Mouse (Mus musculus): ENCODE data around the gene Clpp. TPM values are rescaled to one million over a fixed set of nuclear protein-coding genes. Genes with fewer than 3 reads are reported as not detected.
A peak's percentile ranks its signal among the peaks of the same experiment; 100 is the strongest.

Clpp gene
- 12.3 to 27.6 TPM (median 13.8 TPM) in 3 replicates for total RNA-seq (2017)

DNA sequence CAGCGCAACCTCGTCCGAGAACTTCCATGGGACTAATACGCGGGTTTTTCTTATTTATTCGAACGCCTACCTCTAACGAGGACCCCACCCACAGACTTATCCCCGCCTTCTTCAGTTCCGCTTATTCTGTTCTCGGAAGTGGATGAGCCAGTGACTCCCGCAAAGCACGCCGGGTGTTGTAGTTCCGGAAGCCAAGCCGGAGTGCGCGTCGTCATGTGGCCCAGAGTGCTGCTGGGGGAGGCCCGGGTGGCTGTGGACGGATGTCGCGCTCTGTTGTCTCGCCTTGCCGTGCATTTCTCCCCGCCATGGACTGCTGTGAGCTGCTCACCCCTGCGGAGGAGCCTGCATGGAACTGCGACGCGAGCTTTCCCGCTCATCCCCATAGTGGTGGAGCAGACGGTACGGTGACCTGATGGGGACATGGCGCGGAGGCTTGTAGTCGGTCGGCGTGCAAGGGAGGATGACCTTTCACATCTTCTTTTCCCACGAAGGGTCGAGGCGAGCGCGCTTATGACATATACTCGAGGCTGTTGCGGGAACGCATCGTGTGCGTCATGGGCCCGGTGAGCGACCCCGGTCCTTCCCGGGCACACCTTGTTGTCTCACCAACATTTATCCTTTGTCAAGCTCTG is at the start of gene Clpp:
TSS of gene Clpp (plus strand) at position 191 of the 632 bp plus-strand sequence.
- ATAC-seq (replicated peaks; ENCODE audit: insufficient number of reproducible peaks, low FRiP score, low TSS enrichment, poor library complexity, severe bottlenecking): peak; percentile 93

DNA sequence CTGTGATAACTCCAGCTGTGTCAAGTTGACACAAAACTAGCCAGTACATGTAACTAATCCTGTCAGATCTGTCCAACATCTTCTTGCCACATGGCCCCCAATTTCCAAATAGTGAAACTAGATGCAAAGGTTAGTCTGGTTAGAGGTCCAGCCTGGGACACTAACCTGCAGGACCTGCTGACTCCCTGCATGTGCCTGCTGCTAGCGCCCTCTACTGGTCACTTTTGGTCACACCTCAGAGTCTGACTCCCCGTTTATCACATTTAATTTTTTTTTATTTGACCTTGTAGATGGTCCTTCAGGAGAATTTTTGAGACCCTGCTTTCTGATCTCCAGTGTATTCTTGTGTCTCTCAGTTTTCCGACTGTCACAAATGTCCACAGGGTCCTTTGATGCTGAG is 39.2 kb upstream of the Clpp start:
- peak; percentile 81 for ATAC-seq (replicated peaks; ENCODE audit: insufficient number of reproducible peaks, low FRiP score, low TSS enrichment, poor library complexity, severe bottlenecking)

GRCm38 (mm10) chr17:56952639-56953038 is 37.5 kb upstream of the Clpp start:
- no peak for ATAC-seq (replicated peaks; ENCODE audit: insufficient number of reproducible peaks, low FRiP score, low TSS enrichment, poor library complexity, severe bottlenecking)

DNA sequence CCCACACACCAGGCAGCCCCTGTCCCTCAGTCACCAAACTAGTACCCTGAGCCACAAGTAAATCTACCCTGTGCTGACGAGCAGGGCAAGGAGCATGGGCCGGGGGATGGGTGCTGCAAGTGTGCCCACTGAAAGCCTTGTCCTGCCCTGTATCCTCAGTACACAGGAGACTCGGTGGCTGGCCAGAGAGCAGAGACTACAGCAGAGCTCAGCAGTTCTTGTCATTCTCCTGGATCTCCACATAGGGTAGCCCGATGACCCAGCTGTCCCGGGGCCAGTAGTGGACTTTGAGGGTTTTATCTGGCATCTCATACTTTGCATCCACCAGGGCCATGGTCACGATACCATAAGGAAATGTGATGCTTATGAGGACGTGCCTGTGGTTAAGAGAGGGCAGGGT is 35.2 kb upstream of the Clpp start:
- ATAC-seq (replicated peaks; ENCODE audit: insufficient number of reproducible peaks, low FRiP score, low TSS enrichment, poor library complexity, severe bottlenecking): no peak

GRCm38 (mm10) chr17:56957763-56958429 is 32.2 kb upstream of the Clpp start:
- ATAC-seq (replicated peaks; ENCODE audit: insufficient number of reproducible peaks, low FRiP score, low TSS enrichment, poor library complexity, severe bottlenecking): peak; percentile 85

GRCm38 (mm10) chr17:56958667-56959066 is 31.4 kb upstream of the Clpp start:
- ATAC-seq (replicated peaks; ENCODE audit: insufficient number of reproducible peaks, low FRiP score, low TSS enrichment, poor library complexity, severe bottlenecking): no peak

DNA sequence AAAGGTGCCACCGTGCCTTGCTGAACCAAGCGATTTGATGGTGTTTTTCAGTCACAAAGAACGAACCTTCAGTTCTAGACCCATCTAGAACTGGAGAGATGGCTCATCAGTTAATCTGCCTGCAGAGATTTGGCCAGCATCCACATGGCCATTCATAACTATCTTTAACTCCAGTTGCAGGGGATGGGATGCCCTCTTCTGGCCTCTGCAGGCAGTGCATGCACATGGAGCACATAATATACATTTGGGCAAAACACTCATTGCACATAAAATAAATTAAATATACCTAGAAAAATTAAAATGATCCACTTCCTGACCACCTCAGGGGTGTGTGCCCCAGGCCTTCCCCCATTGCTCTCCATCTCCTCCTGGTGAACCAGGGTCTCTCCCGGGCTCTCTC is 28.2 kb upstream of the Clpp start:
- ATAC-seq (replicated peaks; ENCODE audit: insufficient number of reproducible peaks, low FRiP score, low TSS enrichment, poor library complexity, severe bottlenecking): no peak

DNA sequence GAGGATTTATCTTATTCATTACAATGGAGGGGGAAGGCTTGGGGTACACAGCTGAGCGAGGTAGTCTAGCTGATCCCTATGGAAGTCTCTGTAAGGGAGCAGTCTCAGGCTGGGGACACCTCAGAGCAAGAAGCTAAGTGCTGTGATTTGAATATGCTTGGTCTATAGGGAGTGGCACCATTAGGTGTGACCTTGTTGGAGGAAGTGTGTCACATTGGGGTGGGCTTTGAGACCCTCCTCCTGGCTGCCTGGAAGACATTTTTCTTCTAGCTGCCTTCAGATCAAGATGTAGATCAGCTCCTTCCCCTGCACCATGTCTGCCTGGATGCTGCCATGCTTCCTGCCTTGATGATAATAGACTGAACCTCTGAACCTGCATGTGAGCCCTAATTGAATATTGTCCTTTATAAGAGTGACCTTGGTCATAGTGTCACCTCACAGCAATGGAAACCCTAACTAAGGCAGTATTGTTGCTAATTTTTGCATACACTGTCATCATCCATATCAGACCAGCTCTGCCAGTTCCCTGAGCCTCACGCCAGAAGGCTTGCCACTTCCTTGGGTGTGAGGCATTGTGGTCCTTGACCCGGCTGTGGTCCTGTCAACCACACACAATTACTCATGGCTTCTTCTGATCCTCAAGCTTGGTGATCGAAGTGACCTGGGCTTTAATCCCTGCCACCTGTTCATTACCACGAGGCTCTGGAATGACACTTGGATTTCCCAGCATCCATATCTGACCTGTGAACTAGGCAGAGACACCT is 27.3 kb upstream of the Clpp start:
- ATAC-seq (replicated peaks; ENCODE audit: insufficient number of reproducible peaks, low FRiP score, low TSS enrichment, poor library complexity, severe bottlenecking): no peak

DNA sequence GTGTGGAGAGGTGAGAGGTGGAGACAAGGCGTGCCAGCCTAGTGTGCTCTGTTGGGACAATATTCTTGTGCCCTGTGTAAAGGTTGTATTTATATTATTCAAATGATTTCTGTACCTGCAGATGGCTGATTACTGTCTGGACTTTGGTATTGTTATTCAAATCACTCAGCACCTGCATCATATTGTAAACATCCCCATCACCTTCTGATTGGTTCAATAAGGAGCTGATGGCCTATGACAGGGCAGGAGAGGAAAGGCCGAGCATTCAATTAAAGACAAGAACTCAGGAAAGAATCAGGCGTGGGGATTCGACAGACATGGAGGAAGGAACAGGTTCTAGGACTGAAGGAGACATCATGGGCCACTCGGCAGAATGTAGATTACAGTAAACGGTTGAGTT is 26.5 kb upstream of the Clpp start:
- ATAC-seq (replicated peaks; ENCODE audit: insufficient number of reproducible peaks, low FRiP score, low TSS enrichment, poor library complexity, severe bottlenecking): no peak

- ATAC-seq (replicated peaks; ENCODE audit: insufficient number of reproducible peaks, low FRiP score, low TSS enrichment, poor library complexity, severe bottlenecking): no peak
Measured at GRCm38 (mm10) chr17:56969321-56969720, 20.8 kb upstream of the Clpp start.

GRCm38 (mm10) chr17:56970081-56970480 is 20.0 kb upstream of the Clpp start:
- no peak for ATAC-seq (replicated peaks; ENCODE audit: insufficient number of reproducible peaks, low FRiP score, low TSS enrichment, poor library complexity, severe bottlenecking)

DNA sequence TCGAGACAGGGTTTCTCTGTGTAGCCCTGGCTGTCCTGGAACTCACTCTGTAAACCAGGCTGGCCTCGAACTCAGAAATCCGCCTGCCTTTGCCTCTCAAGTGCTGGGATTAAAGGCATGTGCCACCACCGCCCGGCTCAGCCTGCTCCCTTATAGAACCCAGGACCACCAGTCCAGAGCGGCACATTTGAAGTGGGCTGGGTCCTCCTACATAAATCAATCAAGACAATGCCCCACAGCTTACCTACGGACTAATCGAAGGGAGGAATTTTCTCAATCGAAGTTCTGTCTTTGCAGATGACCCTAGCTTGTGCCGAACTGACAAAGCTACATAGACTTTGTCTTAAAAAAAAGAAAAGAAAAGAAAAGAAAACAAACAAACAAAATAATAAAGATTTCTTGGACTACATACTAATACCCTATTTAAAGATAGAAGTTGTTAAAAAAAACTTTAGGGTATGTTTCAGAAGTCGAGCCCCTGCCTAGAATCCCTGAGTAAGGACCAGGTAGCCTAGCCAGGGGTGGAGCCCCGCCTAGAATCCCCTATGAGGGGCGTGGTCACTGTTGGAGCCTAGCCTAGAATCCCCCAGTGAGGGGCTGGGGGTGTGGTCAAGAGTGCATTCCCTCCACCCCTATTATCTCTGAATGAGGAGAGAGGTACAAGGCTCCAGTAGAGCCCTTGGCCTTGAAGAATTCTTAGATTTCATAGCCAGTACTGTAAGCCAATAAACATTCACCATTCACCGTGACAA is 16.0 kb upstream of the Clpp start:
- no peak for ATAC-seq (replicated peaks; ENCODE audit: insufficient number of reproducible peaks, low FRiP score, low TSS enrichment, poor library complexity, severe bottlenecking)

- no peak for ATAC-seq (replicated peaks; ENCODE audit: insufficient number of reproducible peaks, low FRiP score, low TSS enrichment, poor library complexity, severe bottlenecking)
Measured at GRCm38 (mm10) chr17:56974708-56975240, 15.3 kb upstream of the Clpp start.

- ATAC-seq (replicated peaks; ENCODE audit: insufficient number of reproducible peaks, low FRiP score, low TSS enrichment, poor library complexity, severe bottlenecking): no peak
Measured at GRCm38 (mm10) chr17:56975391-56975790, 14.7 kb upstream of the Clpp start.

GRCm38 (mm10) chr17:56976531-56977390 is 13.3 kb upstream of the Clpp start:
- ATAC-seq (replicated peaks; ENCODE audit: insufficient number of reproducible peaks, low FRiP score, low TSS enrichment, poor library complexity, severe bottlenecking): no peak

DNA sequence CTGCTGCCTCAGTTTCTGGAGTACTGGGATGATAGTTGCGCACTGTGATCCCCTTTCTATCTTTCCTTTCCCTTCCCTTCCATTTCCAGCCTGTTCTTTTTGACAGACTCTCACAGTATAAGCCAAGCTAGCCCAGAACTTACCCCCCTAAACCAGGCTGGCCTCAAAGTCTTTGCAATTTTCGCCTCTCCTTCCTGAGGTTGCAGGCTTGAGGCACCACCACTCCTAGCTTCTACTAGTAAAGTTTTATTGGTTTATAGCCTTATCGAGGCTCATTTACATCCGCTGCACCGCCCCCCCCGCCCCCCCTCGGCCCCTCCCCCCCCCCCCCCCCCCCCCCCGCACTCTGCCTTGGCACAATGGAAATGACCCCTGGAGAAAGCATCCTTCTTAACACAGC is 10.6 kb upstream of the Clpp start:
- ATAC-seq (replicated peaks; ENCODE audit: insufficient number of reproducible peaks, low FRiP score, low TSS enrichment, poor library complexity, severe bottlenecking): no peak

DNA sequence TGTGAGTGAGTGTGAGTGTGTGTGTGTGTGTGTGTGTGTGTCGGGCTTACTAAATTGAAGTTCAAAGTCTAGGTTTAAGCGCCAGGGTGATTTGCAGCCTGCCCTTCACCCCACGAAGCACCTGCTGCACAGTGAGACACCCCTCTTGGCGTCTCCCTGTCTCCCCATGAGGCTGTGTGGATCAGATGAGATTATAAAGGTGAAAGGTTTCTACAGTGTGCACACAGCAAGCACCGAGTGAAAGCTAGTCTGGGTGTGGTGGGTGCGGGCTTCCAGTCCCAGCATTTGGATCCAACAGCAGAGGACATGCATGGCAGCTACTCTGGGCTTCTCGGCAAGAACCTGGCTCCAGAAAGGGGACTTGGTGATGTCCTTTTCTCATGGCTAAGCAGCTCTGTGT is 9.1 kb upstream of the Clpp start:
- ATAC-seq (replicated peaks; ENCODE audit: insufficient number of reproducible peaks, low FRiP score, low TSS enrichment, poor library complexity, severe bottlenecking): no peak

DNA sequence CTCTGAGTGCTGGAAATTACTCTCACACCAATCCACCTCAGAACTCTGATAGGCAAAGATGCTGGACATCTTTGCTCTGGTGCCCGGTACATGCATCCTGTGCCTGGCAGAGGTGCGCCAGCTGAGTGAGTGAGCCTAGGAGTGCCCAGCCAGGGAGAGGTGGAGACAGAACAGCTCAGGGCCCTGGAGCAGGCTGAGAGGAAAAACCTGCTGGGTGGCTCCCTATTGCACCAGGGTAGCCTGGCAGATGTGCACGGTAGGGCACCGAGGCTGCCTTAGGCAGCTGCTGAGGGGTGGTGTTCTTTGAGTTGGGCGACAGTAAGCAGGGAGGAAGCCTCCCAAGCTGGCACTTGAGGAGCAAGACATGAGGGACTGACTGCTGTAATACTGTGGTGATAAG is 8.1 kb upstream of the Clpp start, which contains the start of gene Acer1:
TSS of gene Acer1 (minus strand) at position 114 of the 400 bp plus-strand sequence.
- 0 out of 2 replicates have a peak, but pooled peaks have one; percentile 15 for ATAC-seq (replicated peaks; ENCODE audit: insufficient number of reproducible peaks, low FRiP score, low TSS enrichment, poor library complexity, severe bottlenecking)
